Mouse (Mus musculus) frontal cortex, adult (tissue): ENCODE measurements around the gene C2.
"Not testable (repeated sequence)": the region's sequence is repeated elsewhere in the genome, so short reads cannot be mapped to it uniquely, and the experiment has no call there.

Experiments used
- ATAC-seq: cut with Nextera tagmentation; 2 replicates; pipeline ENCODE4 v1.9.2; 2017; ENCODE audit warnings: mild to moderate bottlenecking, moderate library complexity, mixed read lengths; ENCODE audit not compliant: low TSS enrichment

Gene C2

DNA sequence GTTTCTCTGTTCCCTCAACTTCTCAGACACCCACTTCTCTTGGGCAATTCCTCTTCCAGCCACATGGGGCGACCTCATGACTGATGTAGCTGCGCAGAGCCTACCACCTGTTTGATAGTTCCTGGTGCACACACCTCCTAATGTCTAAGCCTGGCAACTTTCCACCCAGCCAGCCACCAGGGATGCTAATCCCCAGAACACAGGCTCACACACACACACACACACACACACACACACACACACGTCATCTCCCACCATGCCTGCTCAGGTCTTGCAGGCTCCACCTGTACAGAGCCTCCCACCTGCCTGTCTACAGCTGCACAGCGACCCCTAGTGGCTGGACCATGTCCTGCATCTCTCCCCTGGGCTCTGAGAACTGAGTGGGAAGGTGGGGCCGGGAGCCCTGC, 13.9 kb upstream of the C2 start:
- peak; percentile 38; the same call in 1 of the 2 replicates for ATAC-seq

DNA sequence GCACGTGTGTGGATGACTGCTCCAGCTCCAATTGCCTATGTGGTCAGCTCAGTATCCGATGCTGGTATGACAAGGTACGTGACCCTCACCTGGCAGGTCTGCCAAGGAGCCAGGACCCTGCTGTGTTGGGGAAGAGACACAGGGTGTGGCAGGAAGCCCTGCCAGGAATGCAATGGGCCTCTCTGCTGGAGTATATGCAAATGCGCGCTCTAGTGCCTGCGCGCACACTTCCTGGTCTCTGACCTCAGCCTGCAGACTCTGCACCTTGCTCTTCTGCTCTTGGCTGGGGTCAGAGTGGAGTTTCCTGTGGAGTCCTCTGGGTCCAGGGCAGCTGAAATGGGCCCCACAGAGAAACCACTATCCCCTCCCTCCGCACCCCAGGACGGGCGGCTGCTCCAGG, 12.9 kb upstream of the C2 start:
- no peak for ATAC-seq

DNA sequence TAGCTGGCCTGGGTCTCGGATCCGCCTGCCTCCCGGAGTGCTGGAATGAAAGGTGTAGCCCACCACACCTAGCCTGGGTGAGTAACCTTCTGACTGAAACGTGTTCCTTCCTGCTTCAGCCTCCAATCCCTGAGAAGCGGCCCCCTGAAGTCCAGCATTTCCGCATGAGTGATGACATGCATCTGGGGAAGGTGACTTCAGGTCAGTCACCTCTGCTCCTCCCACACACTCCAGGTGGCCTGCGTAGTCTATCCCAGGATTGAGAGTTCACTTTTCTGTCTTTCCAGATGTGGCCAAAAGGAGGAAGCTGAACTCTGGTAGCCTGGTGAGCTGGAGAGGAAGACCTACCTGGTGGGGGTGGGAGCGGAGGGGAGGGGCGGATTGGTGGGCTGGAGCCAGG, 4.8 kb upstream of the C2 start:
- ATAC-seq, result no peak

DNA sequence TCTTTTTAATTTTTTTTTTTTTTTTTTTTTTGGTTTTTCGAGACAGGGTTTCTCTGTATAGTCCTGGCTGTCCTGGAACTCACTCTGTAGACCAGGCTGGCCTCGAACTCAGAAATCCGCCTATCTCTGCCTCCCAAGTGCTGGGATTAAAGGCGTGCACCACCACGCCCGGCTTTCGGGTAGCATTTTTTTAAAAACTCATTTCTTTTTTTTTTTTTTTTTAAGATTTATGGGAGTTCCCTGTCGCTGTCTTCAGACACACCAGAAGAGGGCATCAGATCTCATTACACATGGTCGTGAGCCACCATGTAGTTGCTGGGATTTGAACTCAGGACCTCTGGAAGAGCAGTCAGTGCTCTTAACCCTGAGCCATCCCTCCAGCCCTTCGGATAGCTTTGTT, 3.9 kb upstream of the C2 start:
- not testable (repeated sequence) for ATAC-seq

DNA sequence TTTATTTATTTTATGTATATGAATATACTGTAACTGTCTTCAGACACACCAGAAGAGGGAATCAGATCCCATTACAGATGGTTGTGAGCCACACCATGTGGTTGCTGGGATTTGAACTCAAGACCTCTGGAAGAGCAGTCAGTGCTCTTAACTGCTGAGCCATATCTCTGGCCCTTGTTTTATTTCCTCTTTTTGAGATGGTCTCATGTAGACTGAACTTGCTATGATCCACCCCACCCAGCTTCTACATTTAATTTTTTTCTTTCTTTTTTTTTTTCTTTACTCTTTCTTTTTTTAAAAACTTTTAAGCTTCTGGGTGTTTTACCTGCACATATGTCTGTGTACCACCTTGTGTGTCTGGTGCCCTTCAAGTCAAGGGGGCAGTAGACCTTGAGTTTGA, 2.8 kb upstream of the C2 start:
- not testable (repeated sequence) for ATAC-seq

DNA sequence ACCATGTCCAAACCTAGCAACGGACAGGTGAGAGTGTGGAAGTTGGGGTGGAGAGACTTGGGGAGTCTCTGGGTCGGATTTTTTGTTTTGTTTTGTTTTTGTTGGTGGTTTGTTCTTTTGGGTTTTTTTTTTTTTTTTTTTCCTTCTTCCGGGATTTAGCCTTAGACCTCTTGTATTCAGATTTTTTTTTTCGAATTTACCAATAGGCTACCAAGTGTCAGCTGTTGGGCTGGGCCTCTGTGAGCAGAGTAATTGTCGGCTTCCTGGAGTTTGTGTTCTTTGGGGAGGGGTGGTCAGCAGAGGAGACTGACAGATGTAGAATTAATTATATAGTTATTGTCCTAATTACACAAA, 1.8 kb upstream of the C2 start:
- ATAC-seq, result no peak

DNA sequence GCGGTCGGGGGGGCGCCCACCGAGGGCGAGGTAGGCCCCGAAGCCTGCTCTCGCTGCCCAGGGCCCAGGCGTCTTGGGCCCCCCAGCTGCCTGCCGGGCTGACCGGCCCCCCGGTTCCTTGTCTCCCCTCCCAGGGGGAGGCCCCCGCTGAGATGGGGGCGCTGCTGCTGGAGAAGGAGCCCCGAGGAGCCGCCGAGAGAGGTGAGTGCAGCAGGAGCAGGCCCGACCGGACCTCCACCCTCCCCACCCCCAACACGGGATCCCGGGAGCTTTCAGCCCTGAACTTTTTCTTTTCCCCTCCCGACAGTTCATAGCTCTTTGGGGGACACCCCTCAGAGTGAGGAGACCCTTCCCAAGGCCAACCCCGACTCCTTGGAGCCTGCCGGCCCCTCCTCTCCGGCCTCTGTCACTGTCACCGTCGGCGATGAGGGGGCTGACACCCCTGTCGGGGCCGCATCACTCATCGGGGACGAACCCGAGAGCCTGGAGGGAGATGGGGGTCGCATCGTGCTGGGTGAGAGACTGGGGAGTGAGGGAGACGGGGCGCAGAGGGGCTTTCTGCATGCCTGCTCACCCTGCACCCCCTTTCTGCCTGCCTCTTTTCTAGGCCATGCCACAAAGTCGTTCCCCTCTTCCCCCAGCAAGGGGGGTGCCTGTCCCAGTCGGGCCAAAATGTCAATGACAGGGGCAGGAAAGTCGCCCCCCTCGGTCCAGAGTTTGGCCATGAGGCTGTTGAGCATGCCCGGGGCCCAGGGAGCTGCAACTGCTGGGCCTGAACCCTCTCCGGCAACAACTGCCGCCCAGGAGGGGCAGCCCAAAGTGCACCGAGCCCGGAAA, 1.2 kb upstream of the C2 start:
- ATAC-seq, result no peak

DNA sequence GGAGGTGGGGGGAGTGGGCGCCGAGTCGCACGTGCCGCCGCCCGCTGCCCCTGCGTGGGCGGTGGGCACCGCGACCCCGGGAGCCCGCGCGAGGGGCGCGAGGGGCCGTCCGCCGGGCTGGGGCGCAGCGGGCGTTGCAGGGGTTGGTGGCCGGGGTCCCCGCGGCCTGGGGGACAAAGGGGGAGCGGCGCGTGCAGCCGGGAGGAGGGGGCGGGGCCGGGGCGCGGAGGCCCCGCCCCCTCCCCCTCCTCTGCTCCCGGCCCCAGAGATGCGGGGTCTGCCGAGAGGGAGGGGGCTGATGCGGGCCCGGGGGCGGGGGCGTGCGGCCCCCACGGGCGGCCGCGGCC, 614 bp upstream of the C2 start:
- ATAC-seq, result no peak

DNA sequence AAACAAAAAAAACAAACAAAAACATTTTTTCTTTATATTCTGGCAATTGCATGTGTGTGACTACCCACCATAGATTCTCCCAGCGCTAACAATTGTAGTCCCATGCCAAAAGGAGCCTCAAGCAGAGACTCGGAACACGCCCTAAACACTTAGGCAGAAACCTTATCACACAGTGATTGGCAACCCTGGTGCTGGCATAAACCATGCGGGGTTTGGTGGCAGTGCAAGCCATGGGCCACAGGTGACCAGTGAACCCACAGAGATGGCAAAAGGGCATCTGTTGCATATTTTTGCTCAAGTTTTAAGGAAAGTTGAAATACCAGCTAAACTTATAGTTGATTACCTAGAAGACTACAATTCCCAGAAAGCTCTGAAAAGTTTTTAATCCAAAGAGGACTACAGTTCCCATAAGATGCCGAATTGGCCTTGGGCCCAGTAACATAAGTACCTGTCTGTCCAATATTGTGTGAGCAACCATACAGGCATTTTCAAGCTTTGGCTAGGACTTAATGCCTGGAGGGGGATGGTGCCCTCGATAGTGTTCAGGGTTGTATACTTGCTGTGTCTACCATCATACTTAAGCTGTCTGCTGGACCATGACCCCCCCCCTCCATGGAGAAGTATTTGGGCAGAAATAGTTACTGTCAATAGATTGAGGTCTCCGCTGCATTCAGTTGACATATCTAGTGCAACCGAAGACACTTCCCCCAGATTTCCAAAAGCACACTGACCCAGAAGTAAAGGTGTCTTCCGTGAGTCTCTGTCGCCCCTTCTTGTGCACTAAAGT, 499 bp downstream of the C2 start:
- ATAC-seq, result peak; percentile 11; the same call in 1 of the 2 replicates

DNA sequence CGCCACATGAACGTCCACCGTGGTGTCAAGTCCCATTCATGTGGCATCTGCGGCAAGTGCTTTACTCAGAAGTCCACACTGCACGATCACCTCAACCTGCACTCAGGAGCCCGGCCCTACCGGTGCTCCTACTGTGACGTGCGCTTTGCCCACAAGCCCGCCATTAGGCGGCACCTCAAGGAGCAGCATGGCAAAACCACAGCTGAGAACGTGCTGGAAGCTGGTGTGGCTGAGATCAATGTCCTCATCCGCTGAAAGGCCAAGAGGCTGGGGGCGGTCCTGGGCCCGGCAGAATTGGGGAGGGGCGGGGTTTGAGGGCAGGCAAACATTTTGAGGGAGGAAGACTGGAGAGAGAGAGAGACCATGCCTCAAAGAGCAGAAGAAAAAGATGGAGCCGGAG, 1.7 kb downstream of the C2 start:
- ATAC-seq, result no peak

DNA sequence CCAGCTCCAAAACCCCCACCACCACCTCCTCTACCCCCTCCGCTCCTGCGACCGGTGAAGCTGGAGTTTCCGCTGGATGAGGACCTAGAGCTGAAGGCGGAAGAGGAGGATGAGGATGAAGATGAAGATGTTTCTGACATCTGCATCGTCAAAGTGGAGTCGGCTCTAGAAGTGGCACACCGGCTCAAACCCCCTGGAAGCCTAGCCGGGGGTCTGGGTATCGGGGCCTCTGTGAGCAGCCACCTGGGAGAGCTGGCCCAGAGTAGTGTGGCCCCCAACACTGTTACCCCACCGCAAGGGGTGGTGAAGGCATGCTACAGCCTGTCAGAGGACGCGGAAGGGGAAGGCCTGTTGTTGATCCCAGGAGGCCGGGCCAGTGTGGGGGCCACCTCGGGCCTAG, 2.3 kb downstream of the C2 start:
- no peak for ATAC-seq

DNA sequence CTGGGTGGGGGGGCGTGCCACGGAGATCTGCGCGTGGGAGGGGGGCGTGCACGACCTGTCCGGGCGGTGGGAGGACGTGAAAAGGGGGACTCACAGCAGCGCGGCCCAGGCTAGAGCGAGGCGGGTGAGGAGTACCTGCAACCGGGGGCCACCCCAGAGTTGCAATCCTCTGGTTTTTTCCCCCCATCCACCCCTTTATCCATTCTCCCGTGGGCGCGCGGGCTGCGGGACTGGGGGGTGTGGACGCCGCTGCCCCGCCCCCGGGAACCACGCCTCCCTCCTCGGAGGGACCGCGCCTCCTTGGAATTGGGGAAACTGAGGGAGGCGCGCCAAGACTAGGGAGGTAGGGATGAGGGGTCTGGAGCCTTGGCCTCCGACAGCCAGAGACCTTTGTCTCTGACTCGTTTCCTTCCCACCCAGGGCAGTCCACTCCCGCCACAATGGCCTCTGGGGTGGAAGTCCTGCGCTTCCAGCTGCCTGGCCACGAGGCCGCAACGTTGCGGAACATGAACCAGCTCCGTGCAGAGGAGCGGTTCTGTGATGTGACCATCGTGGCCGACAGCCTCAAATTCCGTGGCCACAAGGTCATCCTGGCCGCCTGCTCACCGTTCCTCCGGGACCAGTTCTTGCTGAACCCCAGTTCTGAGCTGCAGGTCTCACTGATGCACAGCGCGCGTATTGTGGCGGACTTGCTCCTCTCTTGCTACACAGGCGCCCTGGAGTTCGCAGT, 3.1 kb downstream of the C2 start:
- ATAC-seq, result no peak

DNA sequence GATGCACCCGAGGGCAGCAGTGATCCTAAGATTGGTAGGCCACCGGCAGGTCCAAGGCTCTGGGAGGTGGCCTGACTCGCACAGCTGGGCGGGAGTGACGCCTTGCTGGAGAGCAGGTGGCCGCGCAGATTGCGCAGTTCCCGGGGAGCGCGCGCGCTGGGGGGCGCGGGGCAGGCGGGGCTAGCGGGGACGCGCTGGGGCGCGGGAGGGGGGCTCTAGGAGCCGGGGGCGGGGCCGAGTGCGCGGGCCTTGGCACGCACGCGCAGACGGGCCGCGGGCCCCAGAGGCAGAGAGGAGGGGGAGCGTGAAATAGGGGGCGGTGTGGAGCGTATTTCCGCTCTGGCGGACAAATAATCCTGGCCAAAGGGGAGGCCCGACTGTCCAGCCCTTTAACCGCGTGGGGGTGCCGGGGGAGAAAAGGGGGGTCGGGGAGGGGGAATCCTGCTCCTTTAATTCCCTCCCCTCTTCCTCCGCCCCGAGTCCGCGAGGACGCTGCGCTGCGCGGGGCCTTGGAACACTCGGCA, 3.9 kb downstream of the C2 start:
- ATAC-seq, result peak; percentile 55

DNA sequence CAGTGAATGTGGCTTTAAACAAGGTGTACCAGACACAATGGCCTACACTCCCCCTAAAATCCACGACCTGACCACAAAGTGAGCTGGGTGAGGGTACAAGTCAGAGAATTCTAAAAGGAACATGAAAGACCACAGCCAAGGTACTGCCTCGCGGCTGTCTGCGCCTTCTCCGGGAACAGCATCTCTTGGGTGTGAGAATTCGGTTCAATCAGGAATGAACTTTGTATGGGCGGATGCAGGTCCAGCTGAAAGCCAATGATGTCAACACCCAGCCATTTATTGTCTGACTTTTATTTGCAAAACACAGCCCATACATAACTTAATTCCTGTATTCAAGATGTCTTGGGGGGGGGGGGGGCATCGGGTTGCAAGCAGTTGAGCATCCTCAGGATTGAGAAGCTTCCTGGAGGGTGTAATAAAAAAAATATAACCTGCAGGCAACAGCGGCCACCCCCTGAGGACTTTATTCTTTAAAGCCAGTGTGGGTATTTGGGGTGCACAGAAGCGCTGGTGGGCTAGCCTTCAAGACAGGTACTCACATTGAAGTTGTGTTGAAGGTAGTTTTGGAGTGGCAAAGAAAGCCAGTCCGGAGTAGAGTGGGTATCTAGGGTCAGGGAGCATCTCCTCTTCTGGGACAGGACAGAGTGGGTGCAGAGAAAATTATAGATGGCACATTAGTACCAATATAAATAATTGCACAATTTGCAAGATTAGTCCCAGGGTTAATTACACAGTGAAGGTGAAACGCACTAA, 4.8 kb downstream of the C2 start:
- no peak for ATAC-seq

DNA sequence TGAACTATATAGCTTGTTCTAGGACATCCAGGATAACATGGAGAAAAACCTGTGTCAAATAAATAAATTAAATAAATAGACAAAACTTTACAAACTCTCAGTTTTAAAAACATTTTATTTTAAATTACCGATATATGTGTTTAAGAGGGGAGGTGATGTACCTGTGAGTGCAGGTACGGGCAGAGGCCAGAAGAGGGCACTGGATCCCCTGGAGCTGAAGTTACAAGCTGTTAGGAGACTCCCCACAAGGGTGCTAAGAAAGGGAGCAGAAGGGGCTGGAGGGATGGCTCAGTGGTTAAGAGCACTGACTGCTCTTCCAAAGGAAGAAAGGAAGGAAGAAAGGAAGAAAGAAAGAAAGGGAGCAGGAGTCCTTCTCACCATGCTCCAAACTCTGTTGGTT, 6.7 kb downstream of the C2 start:
- ATAC-seq, result no peak

DNA sequence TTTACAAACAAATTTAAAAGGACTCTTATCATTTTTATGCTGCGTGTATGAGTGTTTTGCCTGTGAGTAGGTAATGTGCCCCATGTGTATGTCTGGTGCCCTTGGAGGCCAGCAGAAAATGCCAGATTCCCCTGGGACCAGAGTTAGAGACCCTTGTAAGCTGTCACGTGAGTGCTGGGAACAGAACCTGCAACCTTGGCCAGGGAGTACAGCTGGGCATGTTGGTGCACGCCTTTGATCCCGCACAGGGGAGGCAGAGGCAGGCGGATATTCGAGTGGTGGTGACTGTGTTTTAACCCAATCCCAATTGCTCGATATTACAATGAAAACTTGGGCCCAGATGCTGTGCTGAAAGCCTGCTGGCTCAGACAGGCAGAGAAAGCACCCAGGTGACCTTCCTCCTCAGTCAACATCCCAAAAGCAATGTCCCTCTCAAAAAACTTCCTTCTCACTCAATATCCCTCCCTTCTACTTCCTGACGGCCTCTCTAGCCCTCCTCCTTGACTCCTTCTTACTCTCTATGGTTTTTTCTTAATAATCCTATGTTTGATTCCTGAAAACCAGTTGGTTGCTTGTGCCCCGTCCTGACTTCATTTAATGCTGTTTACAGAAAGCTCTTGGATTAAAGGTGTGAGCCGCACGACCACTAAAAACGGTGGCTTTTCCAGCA, 7.9 kb downstream of the C2 start:
- no peak for ATAC-seq

DNA sequence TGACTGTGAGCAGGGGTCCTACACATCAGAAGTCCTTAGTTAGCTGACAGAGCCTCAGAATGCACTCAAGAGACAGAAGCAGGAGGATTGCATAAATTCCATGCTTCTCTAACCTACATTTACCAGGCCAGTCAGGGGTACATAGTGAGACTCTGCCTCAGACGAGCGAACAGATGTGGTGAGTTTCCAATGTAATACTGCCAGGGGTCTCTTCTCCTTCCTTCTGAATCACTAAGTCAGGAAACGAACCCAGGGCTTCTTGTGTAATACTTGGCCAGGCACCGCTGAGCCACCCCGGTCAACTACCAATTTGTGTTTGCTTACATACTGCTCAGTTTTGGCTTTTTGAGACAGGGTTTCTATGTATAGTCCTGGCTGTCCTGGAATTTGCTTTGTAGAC, 10.1 kb downstream of the C2 start:
- ATAC-seq, result no peak

DNA sequence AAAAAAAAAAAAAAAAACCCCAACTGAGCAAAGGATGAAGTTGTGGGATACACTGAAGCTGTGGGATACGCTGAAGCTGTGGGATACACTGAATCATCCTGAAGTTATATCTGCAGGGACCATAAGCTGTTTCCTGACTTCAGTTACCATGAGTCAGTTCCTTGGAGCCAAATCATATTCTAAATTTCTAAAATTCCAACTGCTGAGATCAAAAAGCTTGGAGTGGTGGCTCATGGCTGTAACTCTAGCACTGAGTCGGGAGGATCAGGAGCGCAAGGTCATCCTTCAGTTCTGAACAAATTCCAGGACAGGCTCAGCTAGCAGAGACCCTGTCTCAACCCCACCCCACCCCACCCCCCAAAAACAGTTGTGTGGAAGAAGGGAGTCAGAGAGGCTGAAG, 12.4 kb downstream of the C2 start:
- ATAC-seq, result no peak

DNA sequence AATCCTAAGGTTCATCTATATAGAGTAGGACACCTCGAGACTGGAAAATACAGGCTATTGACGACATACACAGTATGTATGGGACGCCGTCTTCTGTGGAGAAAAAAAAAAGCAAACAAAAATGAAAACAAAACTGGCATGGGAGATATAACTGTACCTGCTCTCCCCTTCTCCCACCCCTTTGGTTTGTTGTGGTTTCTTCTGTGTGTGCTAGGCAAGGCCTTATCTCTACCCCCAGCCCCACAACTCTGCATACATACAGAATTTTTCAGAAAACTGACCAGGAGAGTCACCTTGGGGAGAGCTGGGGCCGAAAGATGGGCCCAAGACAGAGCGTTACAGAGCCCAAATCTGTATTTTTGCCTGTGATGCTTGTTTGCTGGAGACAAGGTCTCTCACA, 13.4 kb downstream of the C2 start:
- no peak for ATAC-seq

DNA sequence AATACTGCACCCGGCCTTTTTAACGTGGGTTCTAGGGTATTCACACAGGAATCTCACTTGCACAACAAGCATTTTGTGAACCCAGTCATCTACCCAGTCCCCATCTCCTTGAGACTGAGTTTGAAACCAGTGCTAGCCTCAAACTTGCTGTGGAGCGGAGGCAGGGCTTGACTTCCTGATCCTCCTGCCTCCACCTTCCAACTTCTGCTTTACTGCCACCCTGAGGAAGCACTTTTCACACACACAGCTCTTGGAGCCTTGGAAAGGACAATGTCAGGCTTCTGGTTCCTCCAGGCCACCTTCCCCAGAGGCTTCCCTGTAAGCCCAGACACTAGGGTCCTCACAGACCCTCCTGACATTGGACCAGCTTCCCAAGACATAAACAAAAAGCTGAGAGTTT, 14.7 kb downstream of the C2 start:
- ATAC-seq, result no peak

DNA sequence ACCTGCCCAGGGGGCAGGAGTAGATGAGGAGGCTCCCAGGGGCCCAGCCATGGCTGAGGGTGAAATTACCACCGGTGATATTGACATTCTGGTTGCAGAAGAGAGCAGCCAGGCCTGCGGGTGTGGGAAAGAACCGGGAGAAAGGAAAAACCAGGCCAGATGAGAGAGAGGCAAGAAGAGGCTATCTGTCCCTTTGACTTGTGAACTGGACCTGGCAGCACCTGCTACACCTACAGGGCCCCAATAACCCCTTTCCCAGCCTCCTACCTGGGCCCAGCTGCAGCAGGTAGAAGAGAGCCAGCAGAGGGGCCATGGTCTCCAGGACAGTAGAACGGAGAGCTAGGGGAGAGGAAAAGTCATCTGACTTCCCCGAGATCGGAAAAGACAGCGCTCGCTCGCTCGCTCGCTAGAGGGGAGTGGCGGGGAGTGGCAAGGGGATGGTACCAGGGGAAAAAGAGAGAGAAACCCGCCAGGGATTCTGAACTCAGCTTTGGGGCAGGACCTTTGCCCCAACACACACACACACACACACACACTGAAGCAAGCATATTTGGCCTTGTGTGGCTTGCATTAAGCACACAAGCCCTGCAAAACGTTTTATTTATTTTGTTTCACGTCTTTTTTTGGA, 16.3 kb downstream of the C2 start, which contains the start of gene Gm20547:
TSS of gene Gm20547 (minus strand) at position 360 of the 628 bp plus-strand sequence.
- ATAC-seq, result no peak
